Mouse (Mus musculus): Measurements from ENCODE around the gene Slc6a21. TPM values are rescaled to one million over a fixed set of nuclear protein-coding genes. Genes with fewer than 3 reads are reported as not detected.

Slc6a21 gene
- total and polyA plus RNA-seq, 2 experiments from 2014 or later: not detected

DNA sequence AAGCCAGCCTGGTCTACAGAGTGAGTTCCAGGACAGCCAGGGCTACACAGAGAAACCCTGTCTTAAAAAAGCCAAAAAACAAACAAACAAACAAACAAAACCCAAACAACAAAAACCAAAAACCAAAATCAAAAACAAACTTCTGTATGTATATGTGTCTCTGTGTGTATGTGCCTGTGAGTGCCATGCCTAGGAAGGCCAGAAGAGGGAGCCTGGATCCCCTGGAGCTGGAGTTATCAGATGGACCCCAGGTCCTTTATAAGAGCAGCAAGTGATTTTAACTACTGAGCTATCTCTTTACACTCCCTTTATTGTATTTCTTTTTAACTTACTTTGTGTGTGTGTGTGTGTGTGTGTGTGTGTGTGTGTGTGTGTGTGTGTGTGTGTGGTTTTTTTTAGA is 48.5 kb downstream of the Slc6a21 start:
- H3K9me3 ChIP-seq (ENCODE audit: low read length): no peaks in the 10 kb centered on the region
- H3K4me1 ChIP-seq (ENCODE audit: insufficient read depth, low read length): no peaks in the 10 kb centered on the region
- no peak for DNase-seq (ENCODE audit: low spot score)
- no peak overlapping the region for H3K9ac ChIP-seq (replicated peaks; ENCODE audit: low read length)
- no peak overlapping the region for H3K4me2 ChIP-seq (ENCODE audit: low read depth, low read length)
- peak; percentile 27; the same call in 1 of the 2 replicates for TF ChIP-seq CTCF (IDR thresholded peaks at IDR 0.05; ENCODE audit: low read depth)
- no peak overlapping the region for H3K4me3 ChIP-seq (ENCODE audit: low read length)
- H3K27ac ChIP-seq: no peak overlapping the region
- no peaks in the 10 kb centered on the region for H3K27me3 ChIP-seq (ENCODE audit: insufficient read depth, low read length)
- no peaks in the 10 kb centered on the region; the same call in 1 of the 2 replicates for H3K36me3 ChIP-seq (ENCODE audit: insufficient read depth, low read length)
- ATAC-seq: no peak

DNA sequence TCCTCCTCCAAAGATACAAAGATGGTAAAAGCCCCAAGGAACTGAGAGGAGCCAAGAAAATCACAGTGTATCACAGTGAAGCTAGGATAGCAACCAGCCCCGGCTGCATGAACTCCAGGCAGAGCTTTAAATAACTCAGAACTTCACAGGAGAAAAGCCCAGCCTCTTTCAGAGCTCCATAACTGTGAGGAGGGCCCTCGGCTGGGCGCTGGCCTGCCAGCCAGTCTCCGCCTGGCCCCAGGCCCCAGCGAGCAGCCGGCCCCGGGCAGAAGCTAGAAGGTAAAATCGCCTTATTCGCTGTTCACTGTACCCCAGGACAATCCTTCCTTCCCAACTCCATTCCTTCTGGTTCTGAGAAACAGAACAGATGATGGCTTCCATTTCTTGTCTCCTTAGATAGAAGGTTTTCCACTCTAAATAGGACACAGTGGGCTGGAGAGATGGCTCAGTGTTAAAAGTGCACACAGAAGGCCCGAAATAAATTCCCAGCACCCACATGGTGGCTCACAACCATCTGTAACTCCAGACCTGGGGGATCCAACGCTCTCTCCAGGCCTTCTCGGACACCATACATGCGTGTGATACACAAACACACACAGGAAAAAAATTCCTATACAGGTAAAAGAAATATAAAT is 51.6 kb downstream of the Slc6a21 start:
- no peak for TF ChIP-seq CTCF (IDR thresholded peaks at IDR 0.05; ENCODE audit: low read depth)
- no peak overlapping the region for H3K27ac ChIP-seq
- H3K9me3 ChIP-seq (ENCODE audit: low read length): no peaks in the 10 kb centered on the region
- no peak overlapping the region for H3K9ac ChIP-seq (replicated peaks; ENCODE audit: low read length)
- ATAC-seq (no peak), DNase-seq (ENCODE audit: low spot score) (no peak)
- H3K36me3 ChIP-seq (ENCODE audit: insufficient read depth, low read length): no peaks in the 10 kb centered on the region; the same call in 1 of the 2 replicates
- no peak overlapping the region for H3K4me2 ChIP-seq (ENCODE audit: low read depth, low read length)
- 82% methylated on average over 13 of the region's 13 CpGs for WGBS
- H3K4me3 ChIP-seq (ENCODE audit: low read length): no peak overlapping the region
- no peaks in the 10 kb centered on the region for H3K27me3 ChIP-seq (ENCODE audit: insufficient read depth, low read length)
- H3K4me1 ChIP-seq (ENCODE audit: insufficient read depth, low read length): peaks cover 5% of the 10 kb centered on the region; the same call in 1 of the 2 replicates

DNA sequence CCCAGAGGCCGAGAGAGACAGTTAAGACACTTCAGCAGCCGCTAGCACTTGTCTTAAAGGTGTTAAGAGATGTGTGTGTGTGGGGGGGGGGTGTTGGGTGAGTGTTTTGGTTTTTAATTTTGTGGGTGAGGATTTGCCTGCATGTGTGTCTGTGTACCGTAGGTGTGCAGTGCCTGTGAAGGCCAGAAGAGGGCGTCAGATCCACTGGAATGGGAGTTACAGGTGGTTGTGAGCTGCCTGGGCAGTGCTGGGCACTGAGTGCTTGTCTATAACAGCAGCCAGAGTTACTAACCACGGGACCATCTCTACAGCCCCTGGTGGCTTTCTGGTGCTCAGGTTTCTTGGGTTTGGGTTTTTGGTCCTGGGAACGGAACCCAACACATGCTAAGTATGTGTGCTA is 54.2 kb downstream of the Slc6a21 start:
- 87% methylated on average over 6 of the region's 6 CpGs for WGBS
- Histone ChIP-seq H3K4me2 (ENCODE audit: low read depth, low read length) (no peak overlapping the region), H3K36me3 (ENCODE audit: insufficient read depth, low read length) (no peaks in the 10 kb centered on the region; the same call in 1 of the 2 replicates), H3K4me1 (ENCODE audit: insufficient read depth, low read length) (peaks cover 5% of the 10 kb centered on the region; the same call in 1 of the 2 replicates), H3K27me3 (ENCODE audit: insufficient read depth, low read length) (no peaks in the 10 kb centered on the region), H3K27ac (no peak overlapping the region), H3K4me3 (ENCODE audit: low read length) (no peak overlapping the region), H3K9ac (replicated peaks; ENCODE audit: low read length) (no peak overlapping the region), H3K9me3 (ENCODE audit: low read length) (no peaks in the 10 kb centered on the region)
- ATAC-seq: no peak
- TF ChIP-seq CTCF (IDR thresholded peaks at IDR 0.05; ENCODE audit: low read depth): peak; percentile 37
- no peak for DNase-seq (ENCODE audit: low spot score)

DNA sequence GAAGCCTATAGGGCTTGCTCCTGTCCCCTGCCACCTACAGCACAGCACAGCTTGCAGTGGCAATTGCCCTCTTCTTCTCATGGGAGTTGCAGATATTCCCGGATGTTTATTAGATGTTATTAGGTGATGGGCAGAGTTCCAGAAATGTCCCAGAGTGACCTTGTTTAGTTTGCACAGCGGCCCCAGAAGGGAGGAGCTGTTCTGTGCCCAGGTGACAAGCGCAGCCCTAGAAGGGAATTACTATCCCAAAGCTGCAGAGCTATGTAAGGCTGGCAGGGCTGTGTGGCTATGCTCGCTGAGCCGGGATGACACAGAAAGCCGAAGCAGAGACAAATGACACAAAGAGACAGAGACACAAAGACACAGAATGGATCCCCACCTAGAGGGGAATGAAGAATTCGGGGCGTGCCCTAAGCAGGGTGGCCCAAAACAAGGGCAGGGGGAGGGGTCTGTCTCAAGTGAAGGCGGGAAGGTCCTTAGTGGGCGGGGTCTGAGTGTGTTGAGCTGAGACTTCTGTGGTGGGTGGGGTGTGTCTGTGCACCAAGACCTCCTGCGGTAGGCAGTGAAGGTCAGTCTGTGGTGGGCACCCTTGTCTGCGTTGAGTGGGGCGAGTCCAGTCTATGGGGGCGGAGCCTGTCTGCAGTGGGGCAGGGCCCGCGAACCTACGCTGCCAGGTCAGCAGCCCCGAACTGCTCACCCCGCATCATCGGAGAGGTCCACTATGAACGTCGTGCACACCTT is 55.5 kb downstream of the Slc6a21 start:
- no peaks in the 10 kb centered on the region for H3K9me3 ChIP-seq (ENCODE audit: low read length)
- H3K27me3 ChIP-seq (ENCODE audit: insufficient read depth, low read length): no peaks in the 10 kb centered on the region
- peaks cover 5% of the 10 kb centered on the region; the same call in 1 of the 2 replicates for H3K4me1 ChIP-seq (ENCODE audit: insufficient read depth, low read length)
- 2% methylated on average over 21 of the region's 22 CpGs for WGBS
- peak overlapping the region; percentile 61 for H3K4me3 ChIP-seq (ENCODE audit: low read length)
- ATAC-seq (peak; percentile 64), DNase-seq (ENCODE audit: low spot score) (peak; percentile 56)
- H3K27ac ChIP-seq: peak overlapping the region; percentile 69
- H3K36me3 ChIP-seq (ENCODE audit: insufficient read depth, low read length): no peaks in the 10 kb centered on the region
- H3K4me2 ChIP-seq (ENCODE audit: low read depth, low read length): peak overlapping the region; percentile 93
- no peak for TF ChIP-seq CTCF (IDR thresholded peaks at IDR 0.05; ENCODE audit: low read depth)
- H3K9ac ChIP-seq (replicated peaks; ENCODE audit: low read length): peak overlapping the region; percentile 68

DNA sequence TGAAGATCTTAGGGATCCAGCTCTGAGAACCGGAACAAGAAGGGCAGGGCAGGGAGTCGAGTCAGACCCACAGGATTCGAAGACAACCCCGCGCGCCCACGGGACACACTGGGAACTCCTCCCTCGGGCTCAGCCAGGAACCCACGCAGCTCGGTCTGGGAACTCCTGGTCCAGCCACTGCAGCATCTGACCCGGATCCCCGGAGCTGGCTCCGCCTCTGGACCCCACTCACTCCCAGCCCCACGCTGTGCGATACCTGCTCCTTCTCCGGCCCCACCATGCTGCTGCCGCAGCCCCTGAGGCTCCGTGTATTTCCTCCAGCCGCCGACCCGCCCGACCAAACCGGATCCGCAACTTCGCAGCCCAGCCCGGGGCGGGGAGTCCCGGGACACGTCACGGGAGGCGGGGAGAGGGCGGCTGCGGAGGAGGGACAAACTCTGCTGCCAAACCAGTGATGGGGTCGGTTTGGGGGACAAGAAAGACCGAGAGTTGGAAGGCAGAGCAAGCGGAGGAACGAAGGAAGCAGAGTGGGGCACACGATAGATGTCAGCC is 56.2 kb downstream of the Slc6a21 start, which contains the start of gene Trpm4:
Gene Trpm4, minus strand, starts transcription at position 350 of the 552 bp plus-strand sequence.
- peaks cover 5% of the 10 kb centered on the region for H3K4me1 ChIP-seq (ENCODE audit: insufficient read depth, low read length)
- H3K9ac ChIP-seq (replicated peaks; ENCODE audit: low read length): peak within 1 kb of the TSS; percentile 68
- ATAC-seq (peak; percentile 78), DNase-seq (ENCODE audit: low spot score) (peak; percentile 88)
- no peaks in the 10 kb centered on the region for H3K36me3 ChIP-seq (ENCODE audit: insufficient read depth, low read length)
- peak within 1 kb of the TSS; percentile 69 for H3K27ac ChIP-seq
- peak within 1 kb of the TSS; percentile 61 for H3K4me3 ChIP-seq (ENCODE audit: low read length)
- TF ChIP-seq CTCF (IDR thresholded peaks at IDR 0.05; ENCODE audit: low read depth): no peak
- H3K27me3 ChIP-seq (ENCODE audit: insufficient read depth, low read length): no peaks in the 10 kb centered on the region
- WGBS: under 1% methylated on average over 38 of the region's 38 CpGs
- peak within 1 kb of the TSS; percentile 93 for H3K4me2 ChIP-seq (ENCODE audit: low read depth, low read length)
- no peaks in the 10 kb centered on the region for H3K9me3 ChIP-seq (ENCODE audit: low read length)

DNA sequence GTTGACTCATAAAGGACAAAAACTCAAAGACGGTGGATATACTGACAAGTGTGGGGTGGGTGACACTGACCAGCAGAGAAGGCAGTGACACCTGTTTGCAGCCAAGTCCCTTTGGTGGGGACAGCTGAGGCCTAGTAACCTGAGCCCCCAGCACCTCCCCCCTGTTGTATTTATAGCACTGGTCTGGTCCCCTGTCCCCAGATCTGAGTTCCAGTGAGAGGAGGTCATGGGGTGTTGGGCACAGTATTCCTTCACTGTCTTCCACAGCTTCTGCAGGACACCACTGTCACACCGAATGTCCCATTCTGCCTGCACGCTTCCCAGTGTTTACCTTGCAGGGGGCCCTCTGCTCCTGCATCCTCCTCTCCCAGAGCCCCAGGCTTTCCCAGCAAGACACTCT is 57.3 kb downstream of the Slc6a21 start:
- no peak for DNase-seq (ENCODE audit: low spot score)
- Histone ChIP-seq H3K4me1 (ENCODE audit: insufficient read depth, low read length) (peaks cover 11% of the 10 kb centered on the region), H3K4me2 (ENCODE audit: low read depth, low read length) (no peak overlapping the region), H3K36me3 (ENCODE audit: insufficient read depth, low read length) (no peaks in the 10 kb centered on the region), H3K9me3 (ENCODE audit: low read length) (no peaks in the 10 kb centered on the region), H3K27me3 (ENCODE audit: insufficient read depth, low read length) (no peaks in the 10 kb centered on the region), H3K9ac (replicated peaks; ENCODE audit: low read length) (no peak overlapping the region), H3K4me3 (ENCODE audit: low read length) (no peak overlapping the region), H3K27ac (no peak overlapping the region)
- no peak for TF ChIP-seq CTCF (IDR thresholded peaks at IDR 0.05; ENCODE audit: low read depth)
- 30% methylated on average over 3 of the region's 3 CpGs for WGBS
- ATAC-seq: no peak
